Mouse (Mus musculus) intestine, embryonic 14.5 days (tissue): ENCODE results near the gene Srp14. TPM values are rescaled to one million over a fixed set of nuclear protein-coding genes. Genes with fewer than 3 reads are reported as not detected.

Experiments used
- ATAC-seq: fragments of 200-750 bp; cut with Nextera tagmentation; replicated peaks from 2 replicates; pipeline ENCODE4 v1.8.0; 2017; ENCODE audit warnings: low read depth, moderate number of reproducible peaks, moderate TSS enrichment, moderate library complexity; ENCODE audit not compliant: low FRiP score, low TSS enrichment
- DNase-seq: peaks from one replicate; pipeline ENCODE4 v3.0.0-alpha.2; 2018; ENCODE audit warnings: low spot score
- H3K27ac ChIP-seq: fragments of 300-500 bp; sonication (generic); 2 replicates; pipeline ENCODE4 v1.5.1; 2014; ENCODE audit warnings: low read depth, mild to moderate bottlenecking, control low read depth
- H3K27me3 ChIP-seq: fragments of 300-500 bp; sonication (generic); replicated peaks from 2 replicates; pipeline ENCODE4 v1.6.1; 2014; ENCODE audit warnings: low read length, control low read depth; ENCODE audit not compliant: control insufficient read depth, insufficient read depth
- H3K36me3 ChIP-seq: fragments of 300-500 bp; sonication (generic); 2 replicates; pipeline ENCODE4 v1.6.1; 2014; ENCODE audit warnings: low read length, control low read depth; ENCODE audit not compliant: control insufficient read depth, insufficient read depth
- H3K4me1 ChIP-seq: fragments of 300-500 bp; sonication (generic); replicated peaks from 2 replicates; pipeline ENCODE4 v1.6.1; 2014; ENCODE audit warnings: low read length, control low read depth, mixed read lengths; ENCODE audit not compliant: control insufficient read depth, insufficient read depth
- H3K4me2 ChIP-seq: fragments of 300-500 bp; sonication (generic); 2 replicates; pipeline ENCODE4 v1.6.1; 2014; ENCODE audit warnings: low read length
- H3K4me3 ChIP-seq: fragments of 300-500 bp; sonication (generic); 2 replicates; pipeline ENCODE4 v1.5.1; 2014; ENCODE audit warnings: low read depth, low read length, control low read depth, mixed read lengths
- H3K9ac ChIP-seq: fragments of 300-500 bp; sonication (generic); 2 replicates; pipeline ENCODE4 v1.6.1; 2014; ENCODE audit warnings: mild to moderate bottlenecking, low read length
- H3K9me3 ChIP-seq: fragments of 300-500 bp; sonication (generic); 2 replicates; pipeline ENCODE4 v1.6.1; 2016; ENCODE audit warnings: low read length, control low read depth; ENCODE audit not compliant: control insufficient read depth
- WGBS: fragments of 180-500 bp; shearing (Covaris S2); extraction: QIAGEN DNeasy Blood & Tissue Kit; methylation state at CpG from one replicate; pipeline ENCODE4 v1.1.7; 2014; 5-methylcytosine and 5-hydroxymethylcytosine counted together
- polyA plus RNA-seq: library from polyadenylated mRNA; unstranded; fragments of >200 nt; fragmentation: Nextera tagmentation; extraction: Ambion mirVana; gene quantifications from 2 replicates; pipeline ENCODE4 v1.2.1, GENCODE M21; 2014

Gene Srp14
- polyA plus RNA-seq, 1 experiment from 2014 or later: 203 TPM

- ATAC-seq (no peak), DNase-seq (no peak)
- Histone ChIP-seq H3K4me3 (no peak overlapping the region), H3K4me1 (no peaks in the 10 kb centered on the region), H3K9ac (no peak overlapping the region), H3K27ac (no peak overlapping the region), H3K36me3 (peaks cover 41% of the 10 kb centered on the region), H3K9me3 (no peaks in the 10 kb centered on the region), H3K4me2 (no peak overlapping the region), H3K27me3 (no peaks in the 10 kb centered on the region)
- WGBS: 90% methylated on average over 13 of the region's 13 CpGs
These were observed 21.8 kb downstream of the Srp14 start for GRCm38 (mm10) chr2:118457463-118458261.

- no peak overlapping the region for H3K4me2 ChIP-seq
- H3K4me3 ChIP-seq: no peak overlapping the region
- H3K9me3 ChIP-seq: no peaks in the 10 kb centered on the region
- no peak overlapping the region for H3K27ac ChIP-seq
- H3K36me3 ChIP-seq: peaks cover 35% of the 10 kb centered on the region
- DNase-seq (no peak), ATAC-seq (no peak)
- H3K9ac ChIP-seq: no peak overlapping the region
- 94% methylated on average over 3 of the region's 3 CpGs for WGBS
- no peaks in the 10 kb centered on the region for H3K27me3 ChIP-seq
- H3K4me1 ChIP-seq: no peaks in the 10 kb centered on the region
These were observed 22.5 kb downstream of the Srp14 start for GRCm38 (mm10) chr2:118457029-118457428.

- peaks cover 40% of the 10 kb centered on the region for H3K36me3 ChIP-seq
- 94% methylated on average over 6 of the region's 6 CpGs for WGBS
These were observed 28.5 kb downstream of the Srp14 start for GRCm38 (mm10) chr2:118451056-118451455.

GRCm38 (mm10) chr2:118448181-118448580 is 31.3 kb downstream of the Srp14 start:
- ATAC-seq (no peak), DNase-seq (no peak)
- H3K36me3 ChIP-seq: peaks cover 41% of the 10 kb centered on the region
- no peaks in the 10 kb centered on the region for H3K27me3 ChIP-seq
- H3K4me2 ChIP-seq: no peak overlapping the region
- no peaks in the 10 kb centered on the region for H3K4me1 ChIP-seq
- H3K4me3 ChIP-seq: no peak overlapping the region
- H3K9me3 ChIP-seq: no peaks in the 10 kb centered on the region
- H3K27ac ChIP-seq: no peak overlapping the region
- 89% methylated on average over 12 of the region's 12 CpGs for WGBS
- H3K9ac ChIP-seq: no peak overlapping the region

More at GRCm38 (mm10) chr2:118451056-118451455, 28.5 kb downstream of the Srp14 start:
- Histone ChIP-seq H3K9ac (no peak overlapping the region), H3K27ac (no peak overlapping the region), H3K4me2 (no peak overlapping the region), H3K9me3 (no peaks in the 10 kb centered on the region), H3K4me3 (no peak overlapping the region), H3K4me1 (no peaks in the 10 kb centered on the region), H3K27me3 (no peaks in the 10 kb centered on the region)
- ATAC-seq (no peak), DNase-seq (no peak)

- Histone ChIP-seq H3K27ac (no peak overlapping the region), H3K36me3 (peaks cover 51% of the 10 kb centered on the region), H3K9ac (no peak overlapping the region), H3K27me3 (no peaks in the 10 kb centered on the region), H3K4me3 (no peak overlapping the region), H3K4me2 (no peak overlapping the region), H3K9me3 (no peaks in the 10 kb centered on the region), H3K4me1 (no peaks in the 10 kb centered on the region)
- DNase-seq: no peak
- ATAC-seq: no peak
- WGBS: 82% methylated on average over 13 of the region's 13 CpGs
These were observed 33.5 kb downstream of the Srp14 start for GRCm38 (mm10) chr2:118445696-118446674.

- no peaks in the 10 kb centered on the region for H3K9me3 ChIP-seq
- H3K4me2 ChIP-seq: no peak overlapping the region
- no peak overlapping the region for H3K27ac ChIP-seq
- no peak overlapping the region for H3K4me3 ChIP-seq
- WGBS: 88% methylated on average over 4 of the region's 4 CpGs
- no peak for DNase-seq
- no peaks in the 10 kb centered on the region for H3K4me1 ChIP-seq
- H3K9ac ChIP-seq: no peak overlapping the region
- ATAC-seq: no peak
- H3K27me3 ChIP-seq: no peaks in the 10 kb centered on the region
- H3K36me3 ChIP-seq: peaks cover 55% of the 10 kb centered on the region
These were observed 36.8 kb downstream of the Srp14 start for GRCm38 (mm10) chr2:118442723-118443122.

- Histone ChIP-seq H3K9ac (no peak overlapping the region), H3K4me2 (no peak overlapping the region), H3K27ac (no peak overlapping the region), H3K27me3 (no peaks in the 10 kb centered on the region), H3K9me3 (no peaks in the 10 kb centered on the region), H3K4me1 (no peaks in the 10 kb centered on the region), H3K36me3 (peaks cover 55% of the 10 kb centered on the region), H3K4me3 (no peak overlapping the region)
- WGBS: 83% methylated on average over 5 of the region's 5 CpGs
- ATAC-seq (no peak), DNase-seq (no peak)
These were observed 37.3 kb downstream of the Srp14 start for GRCm38 (mm10) chr2:118442172-118442571.

- Histone ChIP-seq H3K36me3 (peaks cover 84% of the 10 kb centered on the region), H3K9me3 (no peaks in the 10 kb centered on the region), H3K4me3 (no peak overlapping the region), H3K27ac (no peak overlapping the region), H3K9ac (no peak overlapping the region), H3K4me2 (no peak overlapping the region), H3K27me3 (no peaks in the 10 kb centered on the region), H3K4me1 (no peaks in the 10 kb centered on the region)
- DNase-seq (no peak), ATAC-seq (no peak)
- 68% methylated on average over 5 of the region's 5 CpGs for WGBS
These were observed 47.9 kb downstream of the Srp14 start for GRCm38 (mm10) chr2:118431589-118431988.
